Mouse (Mus musculus) midbrain, embryonic 14.5 days (tissue): ENCODE measurements around the gene Sh3bp5l. TPM values are rescaled to one million over a fixed set of nuclear protein-coding genes. Genes with fewer than 3 reads are reported as not detected.

Experiments
- ATAC-seq: fragments of 200-750 bp; cut with Nextera tagmentation; 2 replicates; pipeline ENCODE4 v1.8.0; 2017; ENCODE audit warnings: moderate number of reproducible peaks, moderate library complexity; ENCODE audit not compliant: low FRiP score, low TSS enrichment
- DNase-seq: peaks from one replicate; pipeline ENCODE4 v3.0.0-alpha.2; 2015
- H3K27ac ChIP-seq: fragments of 300-500 bp; sonication (generic); replicated peaks from 2 replicates; pipeline ENCODE4 v1.5.1; 2014; ENCODE audit warnings: mild to moderate bottlenecking, low read depth, low read length, moderate library complexity
- H3K27me3 ChIP-seq: fragments of 300-500 bp; sonication (generic); 2 replicates; pipeline ENCODE4 v1.6.1; 2014; ENCODE audit warnings: low read length, control low read depth, mixed read lengths; ENCODE audit not compliant: control insufficient read depth, insufficient read depth
- H3K36me3 ChIP-seq: fragments of 300-500 bp; sonication (generic); 2 replicates; pipeline ENCODE4 v1.6.1; 2014; ENCODE audit warnings: low read length, control low read depth; ENCODE audit not compliant: control insufficient read depth, insufficient read depth
- H3K4me1 ChIP-seq: fragments of 300-500 bp; sonication (generic); 2 replicates; pipeline ENCODE4 v1.6.1; 2014; ENCODE audit warnings: mild to moderate bottlenecking, antibody characterized with exemption, low read length, control low read depth; ENCODE audit not compliant: control insufficient read depth, insufficient read depth
- H3K4me2 ChIP-seq: fragments of 300-500 bp; sonication (generic); 2 replicates; pipeline ENCODE4 v1.6.1; 2014; ENCODE audit warnings: mild to moderate bottlenecking, low read length, moderate library complexity
- H3K4me3 ChIP-seq: fragments of 300-500 bp; sonication (generic); replicated peaks from 2 replicates; pipeline ENCODE4 v1.5.1; 2014; ENCODE audit warnings: low read depth, low read length
- H3K9ac ChIP-seq: fragments of 300-500 bp; sonication (generic); replicated peaks from 2 replicates; pipeline ENCODE4 v1.6.1; 2014; ENCODE audit warnings: mild to moderate bottlenecking, low read length, moderate library complexity
- H3K9me3 ChIP-seq: fragments of 300-500 bp; sonication (generic); 2 replicates; pipeline ENCODE4 v1.6.1; 2016; ENCODE audit warnings: low read length, control low read depth, mixed read lengths; ENCODE audit not compliant: control insufficient read depth
- WGBS: fragments of 180-500 bp; shearing (Covaris S2); extraction: QIAGEN DNeasy Blood & Tissue Kit; methylation state at CpG from one replicate; pipeline ENCODE4 v1.1.7; 2014; 5-methylcytosine and 5-hydroxymethylcytosine counted together
- polyA plus RNA-seq: library from polyadenylated mRNA; unstranded; fragments of >200 nt; fragmentation: Nextera tagmentation; extraction: Ambion mirVana; gene quantifications from 2 replicates; pipeline ENCODE4 v1.2.1, GENCODE M21; 2014

Gene Sh3bp5l
- polyA plus RNA-seq, 1 experiment from 2014 or later, result 40.7 TPM

DNA sequence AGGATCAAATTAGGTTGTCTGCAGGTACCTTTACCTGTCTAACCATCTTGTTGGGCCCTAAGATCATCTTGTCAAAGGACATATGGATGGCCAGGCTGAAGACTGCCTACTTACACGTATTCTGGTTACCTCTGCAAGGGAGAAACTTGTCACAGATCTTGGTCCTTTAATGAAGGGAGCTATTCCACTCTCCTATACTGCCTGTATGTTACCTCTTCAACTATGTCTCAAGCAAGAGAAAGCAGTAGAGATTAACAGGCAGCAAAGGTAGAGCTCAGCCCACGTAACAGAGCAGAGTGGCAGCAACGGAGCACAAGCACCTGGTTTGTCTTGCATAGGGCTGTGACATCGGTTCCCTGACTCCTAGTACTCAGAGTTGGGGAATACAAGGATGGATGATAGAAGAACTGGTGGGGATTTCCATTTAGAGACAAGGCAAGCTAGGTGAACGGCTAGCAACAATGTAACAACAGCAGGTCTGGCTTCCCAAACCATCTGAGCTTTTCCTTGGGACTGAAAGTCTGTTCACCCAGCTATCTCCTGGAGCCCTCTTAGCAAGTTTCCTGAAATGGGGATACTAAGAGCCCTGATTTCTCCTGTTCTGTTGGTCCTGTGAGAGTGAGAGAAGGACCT lies 14.9 kb upstream of the Sh3bp5l start:
- Histone ChIP-seq H3K9ac (no peak overlapping the region), H3K27ac (no peak overlapping the region), H3K36me3 (peaks cover 41% of the 10 kb centered on the region), H3K4me3 (no peak overlapping the region), H3K4me2 (no peak overlapping the region), H3K9me3 (no peaks in the 10 kb centered on the region), H3K27me3 (no peaks in the 10 kb centered on the region), H3K4me1 (no peaks in the 10 kb centered on the region)
- no peak for ATAC-seq
- no peak for DNase-seq
- WGBS, result 96% methylated on average over 5 of the region's 5 CpGs

DNA sequence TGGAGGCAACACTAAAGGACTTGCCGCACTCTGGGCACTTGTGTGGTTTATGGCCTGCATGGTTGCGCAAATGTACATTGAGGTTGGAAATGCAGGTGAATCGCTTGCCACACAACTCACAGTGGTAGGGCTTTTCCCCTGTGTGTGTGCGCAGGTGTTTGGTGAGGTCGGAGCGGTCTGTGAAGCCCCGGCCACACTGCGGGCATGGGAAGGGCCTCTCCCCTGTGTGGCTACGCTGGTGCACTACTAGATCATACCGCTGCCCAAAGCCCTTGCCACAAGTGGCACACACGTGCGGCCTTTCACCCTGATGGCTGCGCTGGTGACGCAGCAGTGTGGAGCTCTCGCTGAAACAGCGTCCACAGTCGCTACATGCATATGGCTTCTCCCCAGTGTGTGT lies 14.2 kb upstream of the Sh3bp5l start:
- Histone ChIP-seq H3K4me3 (no peak overlapping the region), H3K9me3 (no peaks in the 10 kb centered on the region), H3K27me3 (no peaks in the 10 kb centered on the region), H3K4me2 (no peak overlapping the region), H3K27ac (no peak overlapping the region), H3K4me1 (no peaks in the 10 kb centered on the region), H3K9ac (no peak overlapping the region), H3K36me3 (peaks cover 47% of the 10 kb centered on the region)
- 86% methylated on average over 17 of the region's 17 CpGs for WGBS
- DNase-seq (no peak), ATAC-seq (no peak)

DNA sequence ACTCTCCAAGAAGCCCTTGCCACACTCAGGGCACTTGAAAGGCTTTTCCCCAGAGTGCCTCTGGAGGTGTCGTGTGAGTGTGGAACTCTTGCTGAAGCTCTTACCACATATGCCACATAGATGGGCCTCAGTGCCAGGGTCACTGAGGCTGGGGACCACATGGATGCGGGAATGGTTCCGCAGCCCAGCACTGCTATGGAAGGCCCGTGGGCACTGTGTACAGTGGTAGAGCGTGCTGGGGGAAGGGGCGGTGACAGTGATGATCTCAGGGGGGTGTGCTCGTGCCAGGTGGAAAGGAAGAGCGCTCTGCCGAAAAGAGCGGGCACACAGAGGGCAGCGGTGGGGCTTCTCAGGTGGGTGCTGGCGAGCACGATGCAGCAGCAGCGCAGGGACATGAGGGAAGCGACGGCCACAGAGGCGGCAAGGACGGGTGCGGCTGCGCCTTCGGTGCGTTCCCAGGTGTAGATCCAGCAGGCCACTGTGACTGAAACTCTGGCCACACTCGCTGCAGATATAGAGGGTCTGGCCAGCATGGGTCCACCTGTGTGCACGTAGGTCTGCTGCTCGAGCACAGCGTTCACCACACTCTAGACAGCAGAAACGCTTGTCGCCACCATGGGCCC lies 13.6 kb upstream of the Sh3bp5l start:
- no peak for DNase-seq
- peaks cover 2% of the 10 kb centered on the region; the same call in 1 of the 2 replicates for H3K4me1 ChIP-seq
- no peaks in the 10 kb centered on the region for H3K9me3 ChIP-seq
- no peak overlapping the region for H3K9ac ChIP-seq
- H3K27ac ChIP-seq, result no peak overlapping the region
- no peak overlapping the region for H3K4me2 ChIP-seq
- ATAC-seq, result no peak
- no peak overlapping the region for H3K4me3 ChIP-seq
- WGBS, result 73% methylated on average over 28 of the region's 28 CpGs
- H3K36me3 ChIP-seq, result peaks cover 48% of the 10 kb centered on the region
- H3K27me3 ChIP-seq, result no peaks in the 10 kb centered on the region

DNA sequence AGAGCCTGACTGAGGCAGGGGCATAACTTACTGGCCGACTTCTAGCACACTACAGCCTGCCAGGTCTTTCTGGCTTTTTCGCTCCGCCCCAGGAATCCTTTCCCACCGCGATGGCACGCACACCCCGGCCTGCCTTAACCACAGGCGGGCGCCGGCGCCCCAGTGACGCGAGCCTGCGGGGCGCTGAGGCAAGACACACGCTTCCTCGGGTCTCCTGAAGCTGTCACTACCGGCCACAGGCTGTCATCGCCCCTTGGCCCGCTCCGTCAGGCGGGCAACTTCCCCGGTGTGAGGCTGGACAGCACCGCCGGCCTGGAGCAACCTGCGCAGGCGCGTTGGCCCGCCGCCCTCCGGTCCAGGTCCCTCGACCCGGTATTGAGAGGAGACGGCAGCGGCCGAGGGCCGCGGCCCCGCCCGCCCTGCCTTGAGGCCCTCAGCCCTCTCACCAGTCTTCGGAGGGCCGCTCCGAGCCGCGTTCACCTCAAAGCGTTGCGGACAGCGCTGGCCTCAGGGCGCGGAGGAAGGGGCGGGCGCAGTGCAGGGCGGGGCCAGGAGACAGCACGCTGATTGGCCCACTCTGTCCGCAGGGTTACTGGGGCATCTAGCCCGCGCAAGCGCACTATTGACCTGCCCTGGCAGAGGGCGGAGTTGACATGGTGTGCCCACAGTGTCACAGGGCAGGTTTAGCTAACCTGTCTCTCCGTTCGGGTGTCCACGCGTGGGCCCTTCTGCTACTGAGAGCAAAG lies 7.5 kb upstream of the Sh3bp5l start:
- H3K9ac ChIP-seq, result peak overlapping the region; percentile 86

DNA sequence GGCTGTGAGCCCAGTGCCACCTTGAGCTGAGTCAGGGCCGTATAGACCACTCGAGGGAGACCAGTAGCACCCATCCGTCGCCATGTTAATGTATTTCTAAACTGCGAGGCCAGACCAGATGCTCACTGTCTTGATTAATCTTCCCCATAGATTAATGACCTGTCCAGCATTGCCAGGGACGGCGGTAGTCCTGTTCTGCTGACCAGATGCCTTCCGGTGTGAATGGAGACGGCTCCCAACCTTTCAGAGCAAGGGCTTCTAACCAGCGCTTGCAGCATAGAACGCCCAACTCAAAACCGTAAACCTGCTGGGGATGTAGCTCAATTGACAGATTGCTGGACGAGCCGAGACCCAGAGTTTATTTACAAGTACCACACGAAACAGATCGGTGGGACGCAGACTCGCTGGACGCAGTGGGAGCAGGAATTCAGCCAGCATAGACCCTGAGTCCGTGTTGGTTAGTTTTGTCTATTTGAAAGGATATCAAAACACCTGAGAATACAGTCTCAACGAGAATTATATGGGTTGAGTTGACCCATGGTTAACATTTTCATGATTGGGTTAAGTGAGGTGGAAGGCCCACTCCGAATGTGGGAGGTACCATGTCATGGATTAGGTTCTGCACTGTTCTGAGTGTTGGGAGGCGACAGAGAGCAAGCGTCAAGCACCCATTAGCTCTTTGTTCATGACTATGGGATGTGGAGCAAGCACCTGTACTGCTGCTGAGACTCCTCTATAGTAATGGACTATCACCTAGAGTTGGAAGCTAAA lies 6.8 kb upstream of the Sh3bp5l start:
- DNase-seq (no peak), ATAC-seq (no peak)
- peak overlapping the region; percentile 86 for H3K9ac ChIP-seq
- H3K4me1 ChIP-seq, result peaks cover 13% of the 10 kb centered on the region
- H3K4me2 ChIP-seq, result peak overlapping the region; percentile 95
- peaks cover 22% of the 10 kb centered on the region for H3K36me3 ChIP-seq
- WGBS, result 15% methylated on average over 24 of the region's 24 CpGs
- H3K27me3 ChIP-seq, result no peaks in the 10 kb centered on the region
- H3K27ac ChIP-seq, result peak overlapping the region; percentile 96
- H3K9me3 ChIP-seq, result no peaks in the 10 kb centered on the region
- H3K4me3 ChIP-seq, result peak overlapping the region; percentile 78

More for the DNA sequence above, 7.5 kb upstream of the Sh3bp5l start:
- H3K27me3 ChIP-seq, result no peaks in the 10 kb centered on the region
- DNase-seq (peak; percentile 97), ATAC-seq (peak; percentile 99)
- under 1% methylated on average over 63 of the region's 63 CpGs for WGBS
- peak overlapping the region; percentile 96 for H3K27ac ChIP-seq
- peaks cover 26% of the 10 kb centered on the region for H3K36me3 ChIP-seq
- H3K4me1 ChIP-seq, result peaks cover 13% of the 10 kb centered on the region
- H3K4me3 ChIP-seq, result peak overlapping the region; percentile 78
- H3K4me2 ChIP-seq, result peak overlapping the region; percentile 95
- H3K9me3 ChIP-seq, result no peaks in the 10 kb centered on the region

DNA sequence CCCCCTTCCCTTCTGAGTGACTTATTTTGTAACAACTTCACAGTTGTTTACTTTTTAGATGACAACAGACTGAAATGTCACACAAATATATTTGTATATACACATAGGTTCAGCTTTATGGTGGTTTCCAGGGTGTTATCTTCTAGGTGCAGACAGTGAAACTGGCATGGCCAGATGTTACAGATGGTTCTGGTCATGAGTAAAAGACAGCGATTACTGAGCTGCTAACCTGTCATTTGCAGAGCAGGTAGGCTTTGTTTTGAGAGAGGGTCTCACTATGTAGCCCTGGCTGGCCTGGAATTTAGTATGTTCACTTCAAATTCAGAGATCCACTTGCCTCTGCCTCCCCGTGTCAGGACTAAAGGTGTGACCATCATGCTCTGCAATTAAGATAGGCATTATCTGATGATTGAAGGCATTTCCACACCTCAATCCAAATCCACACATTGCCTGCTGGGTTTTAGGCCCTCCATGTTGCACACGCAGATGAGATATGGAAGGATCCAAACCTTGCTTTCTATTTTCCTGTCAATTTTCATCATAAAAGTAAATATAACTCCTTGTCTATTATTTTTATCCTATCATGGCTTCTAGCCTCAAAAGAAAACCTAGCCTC lies 5.8 kb upstream of the Sh3bp5l start:
- Histone ChIP-seq H3K27me3 (no peaks in the 10 kb centered on the region), H3K4me1 (peaks cover 22% of the 10 kb centered on the region), H3K9ac (no peak overlapping the region), H3K27ac (no peak overlapping the region), H3K36me3 (peaks cover 15% of the 10 kb centered on the region), H3K4me3 (no peak overlapping the region), H3K4me2 (no peak overlapping the region), H3K9me3 (no peaks in the 10 kb centered on the region)
- ATAC-seq (no peak), DNase-seq (no peak)
- WGBS, result 90% methylated on average over 3 of the region's 3 CpGs

DNA sequence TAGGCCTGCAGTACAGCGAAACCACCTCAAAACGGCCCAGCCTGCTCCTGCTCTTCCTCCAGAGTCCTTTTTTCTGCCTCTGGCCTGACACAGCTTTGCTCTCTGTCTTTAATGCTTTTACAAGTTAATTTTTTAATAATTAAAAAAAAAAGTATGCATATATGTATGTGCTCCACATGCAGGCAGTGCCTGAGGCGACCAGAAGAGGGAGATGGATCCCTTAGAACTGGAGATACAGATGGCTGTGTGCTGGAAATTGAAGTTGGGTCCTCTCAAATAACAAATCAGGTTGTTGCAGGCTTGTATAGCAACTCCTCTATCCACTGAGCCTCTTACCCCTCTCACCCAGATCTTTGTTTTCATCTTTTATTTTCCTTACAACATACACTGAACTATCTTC lies 3.7 kb upstream of the Sh3bp5l start:
- no peaks in the 10 kb centered on the region for H3K9me3 ChIP-seq
- no peak overlapping the region for H3K27ac ChIP-seq
- peaks cover 7% of the 10 kb centered on the region for H3K36me3 ChIP-seq
- no peaks in the 10 kb centered on the region for H3K27me3 ChIP-seq
- no peak overlapping the region for H3K4me2 ChIP-seq
- H3K9ac ChIP-seq, result no peak overlapping the region
- DNase-seq (no peak), ATAC-seq (no peak)
- WGBS, result 93% methylated on average over 3 of the region's 3 CpGs
- peaks cover 29% of the 10 kb centered on the region for H3K4me1 ChIP-seq
- H3K4me3 ChIP-seq, result no peak overlapping the region

DNA sequence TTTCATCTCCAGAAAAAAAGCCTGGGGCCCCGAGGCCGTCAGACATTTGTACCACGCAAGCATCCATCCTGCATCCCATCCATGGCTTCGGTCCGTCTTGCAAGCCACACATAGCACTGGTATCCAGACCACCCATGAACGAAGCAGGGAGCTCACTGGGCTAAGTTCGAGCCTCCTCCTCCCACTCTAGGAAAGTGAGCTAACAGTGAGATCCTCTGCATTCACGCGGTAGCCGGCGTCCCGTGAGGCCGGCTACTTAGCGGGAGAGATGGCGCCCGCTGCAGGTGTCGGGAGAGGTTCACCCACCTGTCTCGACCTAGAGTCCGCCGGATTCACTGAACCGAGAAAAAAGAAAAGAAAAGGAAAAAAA lies 633 bp upstream of the Sh3bp5l start:
- Histone ChIP-seq H3K4me2 (peak overlapping the region; percentile 95), H3K27me3 (no peaks in the 10 kb centered on the region), H3K9ac (peak overlapping the region; percentile 86), H3K36me3 (peaks cover 26% of the 10 kb centered on the region), H3K4me1 (peaks cover 25% of the 10 kb centered on the region), H3K9me3 (no peaks in the 10 kb centered on the region), H3K27ac (peak overlapping the region; percentile 83), H3K4me3 (peak overlapping the region; percentile 91)
- DNase-seq (no peak), ATAC-seq (peak; percentile 38)
- WGBS, result under 1% methylated on average over 21 of the region's 21 CpGs
